ENCODE assay signal across 16 mouse cellular contexts in the genomic region with DNA sequence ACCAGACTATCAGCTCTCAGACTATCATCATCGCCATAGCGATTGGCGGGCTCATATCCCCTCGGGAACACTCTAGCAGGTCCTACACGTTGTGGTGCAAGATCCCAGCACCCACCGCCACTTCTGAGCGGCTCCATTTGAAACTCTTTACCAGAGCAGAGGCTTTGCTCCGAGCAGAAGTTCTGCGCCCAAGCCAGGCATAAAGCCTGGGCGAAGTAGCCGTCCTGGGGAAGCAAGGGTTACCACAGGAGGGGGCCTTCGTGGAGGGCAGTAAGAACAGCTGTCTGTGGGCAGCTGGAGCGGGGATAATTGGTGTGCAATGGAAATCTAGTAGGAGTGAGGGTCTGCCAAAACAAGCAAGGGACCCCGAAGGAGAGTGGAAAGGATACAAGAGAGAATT. TPM values are rescaled to one million over a fixed set of nuclear protein-coding genes. Genes with fewer than 3 reads are reported as not detected.
A peak's percentile ranks its signal among the peaks of the same experiment; 100 is the strongest.
DNase-seq lines count a peak whose midpoint lies in the region; ATAC-seq and TF ChIP-seq lines count a peak whose summit lies in the region.
"Had no signal": no experiment of that assay in that cellular context is flagged by ENCODE, and none has a peak within 500 bp of the region (broad histone marks: within the 10 kb centered on the region; RNA-seq: fewer than 3 reads in every experiment).

No protein-coding gene starts in this region.

- TF ChIP-seq POLR2A in testis, adult 2 months (IDR thresholded peaks at IDR 0.05; ENCODE audit: control insufficient read depth, low read depth, low read length), result no peak

- H3K36me3 ChIP-seq in hindbrain, embryonic 15.5 days, result no peaks in the 10 kb centered on the region
- H3K36me3 ChIP-seq in hindbrain, embryonic 10.5 days, result no peaks in the 10 kb centered on the region
- no peaks in the 10 kb centered on the region for H3K36me3 ChIP-seq in testis, adult 2 months (ENCODE audit: control insufficient read depth, insufficient read depth, low read length)
- H3K36me3 ChIP-seq in limb, embryonic 13.5 days, result no peaks in the 10 kb centered on the region
- H3K36me3 ChIP-seq: hindbrain, embryonic 12.5 days had no signal

- no peaks in the 10 kb centered on the region for H3K9me3 ChIP-seq in hindbrain, embryonic 15.5 days
- no peaks in the 10 kb centered on the region for H3K9me3 ChIP-seq in hindbrain, embryonic 10.5 days
- H3K9me3 ChIP-seq in limb, embryonic 13.5 days, result peaks cover 5% of the 10 kb centered on the region; the same call in 1 of the 2 replicates

- ATAC-seq in hindbrain, embryonic 15.5 days (ENCODE audit: low FRiP score, low read depth), result 0 out of 2 replicates have a peak, but pooled peaks have one; percentile 42
- ATAC-seq in limb, embryonic 13.5 days (ENCODE audit: low FRiP score, low read depth), result peak; percentile 52; the same call in 1 of the 2 replicates
- ATAC-seq in megakaryocyte progenitor cell, adult 5-6 weeks (replicated peaks; ENCODE audit: poor library complexity), result no peak
- ATAC-seq: CD4-positive, CD25-positive, alpha-beta regulatory T cell, adult 4 months had no signal

- H3K4me1 ChIP-seq in hindbrain, embryonic 15.5 days (replicated peaks), result peaks cover 8% of the 10 kb centered on the region
- 0 out of 2 replicates have a peak, but pooled peaks cover 2% of the 10 kb centered on the region for H3K4me1 ChIP-seq in hindbrain, embryonic 10.5 days (replicated peaks)
- H3K4me1 ChIP-seq in testis, adult 2 months (ENCODE audit: control insufficient read depth, insufficient read depth, low read length), result peaks cover 8% of the 10 kb centered on the region
- H3K4me1 ChIP-seq in limb, embryonic 13.5 days, result peaks cover 15% of the 10 kb centered on the region

- no peak overlapping the region for H3K27ac ChIP-seq in hindbrain, embryonic 15.5 days (replicated peaks)
- H3K27ac ChIP-seq in hindbrain, embryonic 10.5 days, result no peak overlapping the region
- H3K27ac ChIP-seq in testis, adult 2 months (ENCODE audit: control insufficient read depth, insufficient read depth, low read depth, low read length), result no peak overlapping the region
- 0 out of 2 replicates have a peak overlapping the region, but pooled peaks have one; percentile 22 for H3K27ac ChIP-seq in limb, embryonic 13.5 days
- H3K27ac ChIP-seq: hindbrain, embryonic 12.5 days had no signal

- H3K4me2 ChIP-seq in hindbrain, embryonic 15.5 days, result no peak overlapping the region
- 0 out of 2 replicates have a peak overlapping the region, but pooled peaks have one; percentile 11 for H3K4me2 ChIP-seq in limb, embryonic 13.5 days (replicated peaks)

- 50% methylated on average over 14 of the region's 14 CpGs for WGBS in hindbrain, embryonic 15.5 days
- 70% methylated on average over 14 of the region's 14 CpGs for WGBS in hindbrain, embryonic 10.5 days
- WGBS in limb, embryonic 13.5 days, result 55% methylated on average over 14 of the region's 14 CpGs

- H3K9ac ChIP-seq in hindbrain, embryonic 15.5 days, result no peak overlapping the region
- H3K9ac ChIP-seq in limb, embryonic 13.5 days, result no peak overlapping the region
- H3K9ac ChIP-seq: hindbrain, embryonic 12.5 days had no signal

- H3K4me3 ChIP-seq in hindbrain, embryonic 15.5 days, result no peak overlapping the region
- no peak overlapping the region for H3K4me3 ChIP-seq in hindbrain, embryonic 10.5 days
- H3K4me3 ChIP-seq in testis, adult 2 months (ENCODE audit: control insufficient read depth, low read depth, low read length), result peak overlapping the region; percentile 11; the same call in 1 of the 2 replicates
- H3K4me3 ChIP-seq in limb, embryonic 13.5 days, result no peak overlapping the region
- H3K4me3 ChIP-seq: hindbrain, embryonic 12.5 days had no signal

- DNase-seq in hindbrain, embryonic 10.5 days (ENCODE audit: low spot score), result no peak
- DNase-seq in testis, postnatal 10 days (ENCODE audit: low spot score), result no peak
- no peak for DNase-seq in thymus, postnatal 36 days
- no peak for DNase-seq in adrenal gland, postnatal 14 days
- DNase-seq: adrenal gland, adult 2 months; cerebellum, adult 9-11 months; lung, adult 18-20 months had no signal

- no peak for TF ChIP-seq CTCF in testis, adult 2 months (IDR thresholded peaks at IDR 0.05; ENCODE audit: control insufficient read depth, insufficient read depth, insufficient replicate concordance, low read depth, low read length)

- H3K27me3 ChIP-seq in hindbrain, embryonic 15.5 days, result no peaks in the 10 kb centered on the region
- no peaks in the 10 kb centered on the region for H3K27me3 ChIP-seq in hindbrain, embryonic 10.5 days (ENCODE audit: insufficient read depth, poor library complexity, severe bottlenecking)
- H3K27me3 ChIP-seq in testis, adult 2 months (ENCODE audit: control insufficient read depth, insufficient read depth, low read length), result no peaks in the 10 kb centered on the region
- no peaks in the 10 kb centered on the region for H3K27me3 ChIP-seq in limb, embryonic 13.5 days
- H3K27me3 ChIP-seq: hindbrain, embryonic 12.5 days had no signal

RNA-seq across cellular contexts. Expression of a gene that starts 44.9 kb away (rescaled TPM):
- polyA plus RNA-seq in hindbrain, embryonic 15.5 days (2015; fragmentation: Nextera tagmentation; extraction: Ambion mirVana), result 24.1 and 25.6 TPM in 2 replicates
- polyA plus RNA-seq in hindbrain, embryonic 10.5 days (2016; fragmentation: Nextera tagmentation; extraction: Ambion mirVana), result 12.9 and 17.1 TPM in 2 replicates
- 83.6 and 90.0 TPM in 2 replicates for polyA plus RNA-seq in testis, adult 2 months (2012; rRNA removed)
- polyA plus RNA-seq in limb, embryonic 13.5 days (2015; fragmentation: Nextera tagmentation; extraction: Ambion mirVana), result 33.0 and 35.8 TPM in 2 replicates
- 78.3 and 94.5 TPM in 2 replicates for total RNA-seq in megakaryocyte progenitor cell, adult 5-6 weeks (2015)
- 123 and 143 TPM in 2 replicates for total RNA-seq in megakaryocyte progenitor cell, adult 5-6 weeks (2017)
- 47.8 and 61.2 TPM in 2 replicates for total RNA-seq in adrenal gland, postnatal 14 days (2021)

RNA-seq across cellular contexts. Expression of a gene that starts 45.2 kb away (rescaled TPM):
- not detected in 2 replicates for polyA plus RNA-seq in hindbrain, embryonic 15.5 days (2015; fragmentation: Nextera tagmentation; extraction: Ambion mirVana)
- polyA plus RNA-seq in hindbrain, embryonic 10.5 days (2016; fragmentation: Nextera tagmentation; extraction: Ambion mirVana), result not detected in 2 replicates
- polyA plus RNA-seq in testis, adult 2 months (2012; rRNA removed), result not detected in 2 replicates
- not detected in 2 replicates for polyA plus RNA-seq in limb, embryonic 13.5 days (2015; fragmentation: Nextera tagmentation; extraction: Ambion mirVana)
- total RNA-seq in megakaryocyte progenitor cell, adult 5-6 weeks (2015), result not detected in 2 replicates
- not detected in 2 replicates for total RNA-seq in megakaryocyte progenitor cell, adult 5-6 weeks (2017)
- total RNA-seq in adrenal gland, postnatal 14 days (2021), result not detected in 2 replicates
- total RNA-seq: adrenal gland, adult 2 months; left cerebral cortex, postnatal 25 days had no signal
- polyA plus RNA-seq: adrenal gland, adult 2 months; CD4-positive, CD25-positive, alpha-beta regulatory T cell, adult 4 months; heart, embryonic 11.5 days; hindbrain, embryonic 12.5 days; kidney, embryonic 14.5 days had no signal
